Mouse (Mus musculus): ENCODE measurements around the gene Il25. TPM values are rescaled to one million over a fixed set of nuclear protein-coding genes. Genes with fewer than 3 reads are reported as not detected.
"Not testable (repeated sequence)": the region's sequence is repeated elsewhere in the genome, so short reads cannot be mapped to it uniquely, and the experiment has no call there.

Gene Il25
- total RNA-seq, 2 experiments from 2014 or later: not detected

GRCm38 (mm10) chr14:54945975-54946704 lies 13.6 kb downstream of the Il25 start:
- TF ChIP-seq CTCF (IDR thresholded peaks at IDR 0.05): no peak
- no peak for DNase-seq
- H3K4me3 ChIP-seq: no peak overlapping the region
- intact Hi-C loops (cut with DNase I): no loop called here
- H3K27ac ChIP-seq: no peak overlapping the region

DNA sequence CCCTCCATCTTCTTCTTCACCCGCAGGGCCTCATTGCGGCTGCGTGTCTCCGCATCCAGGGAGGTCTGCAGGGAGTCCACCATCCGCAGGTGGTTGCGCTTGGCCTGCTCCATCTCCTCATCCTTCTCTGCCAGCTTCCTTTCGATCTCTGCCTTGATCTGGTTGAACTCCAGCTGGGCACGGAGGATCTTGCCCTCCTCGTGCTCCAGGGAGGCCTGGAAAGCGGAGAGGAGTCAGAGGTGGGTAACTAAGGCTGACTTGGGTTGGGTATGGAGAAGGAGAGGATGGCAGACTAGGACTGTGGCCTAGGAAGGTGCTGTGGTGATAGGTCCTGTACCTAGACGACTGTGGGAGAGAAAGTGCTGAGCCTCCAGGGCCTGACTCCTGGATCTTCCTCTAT lies 14.5 kb downstream of the Il25 start:
- intact Hi-C loops (cut with DNase I); H3K4me3 ChIP-seq; H3K27ac ChIP-seq; DNase-seq: not testable (repeated sequence)

DNA sequence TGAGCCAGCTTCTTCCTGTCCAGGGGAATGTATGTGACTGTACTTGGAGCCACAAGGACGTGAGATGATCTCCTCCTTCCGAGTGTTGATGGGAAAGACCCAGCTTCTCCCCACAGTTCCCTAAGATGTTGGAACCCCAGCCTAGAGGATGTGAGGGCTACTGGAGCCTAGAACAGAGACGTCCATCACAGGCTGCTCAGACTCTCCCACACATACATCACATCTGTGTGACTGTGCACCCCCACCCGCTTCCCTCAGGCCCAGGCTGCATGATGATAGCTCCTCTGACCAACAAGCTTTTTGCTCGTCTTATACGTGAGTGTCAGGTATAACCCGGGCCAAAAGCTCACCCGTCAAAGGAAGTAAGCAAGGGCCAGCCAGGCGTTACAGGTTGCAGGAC lies 16.3 kb downstream of the Il25 start:
- intact Hi-C loops (cut with DNase I): no loop called here
- DNase-seq: no peak
- Histone ChIP-seq H3K27ac (no peak overlapping the region), H3K4me3 (no peak overlapping the region)
- no peak for TF ChIP-seq CTCF (IDR thresholded peaks at IDR 0.05)

DNA sequence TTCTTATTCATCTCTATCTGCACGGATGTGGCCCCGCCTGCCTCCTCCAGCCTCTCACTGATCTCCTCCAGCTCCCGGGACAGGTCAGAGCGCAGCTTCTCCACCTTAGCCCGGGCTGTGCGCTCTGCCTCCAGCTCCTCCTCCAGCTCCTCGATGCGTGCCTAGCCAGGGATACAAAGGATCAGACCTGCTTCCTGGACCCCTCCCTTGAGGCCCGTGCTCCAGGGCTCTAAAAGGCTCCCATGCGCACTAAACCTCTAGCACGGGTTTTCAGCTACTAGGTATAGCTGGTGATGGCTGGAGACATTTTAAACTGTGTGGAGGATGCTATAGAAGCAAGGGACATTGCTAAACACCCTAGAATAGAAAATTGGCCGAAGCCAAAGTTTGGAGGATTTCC lies 18.0 kb downstream of the Il25 start:
- Histone ChIP-seq H3K27ac (no peak overlapping the region), H3K4me3 (no peak overlapping the region)
- DNase-seq: no peak
- intact Hi-C loops (cut with DNase I): no loop called here
- no peak for TF ChIP-seq CTCF (IDR thresholded peaks at IDR 0.05)

DNA sequence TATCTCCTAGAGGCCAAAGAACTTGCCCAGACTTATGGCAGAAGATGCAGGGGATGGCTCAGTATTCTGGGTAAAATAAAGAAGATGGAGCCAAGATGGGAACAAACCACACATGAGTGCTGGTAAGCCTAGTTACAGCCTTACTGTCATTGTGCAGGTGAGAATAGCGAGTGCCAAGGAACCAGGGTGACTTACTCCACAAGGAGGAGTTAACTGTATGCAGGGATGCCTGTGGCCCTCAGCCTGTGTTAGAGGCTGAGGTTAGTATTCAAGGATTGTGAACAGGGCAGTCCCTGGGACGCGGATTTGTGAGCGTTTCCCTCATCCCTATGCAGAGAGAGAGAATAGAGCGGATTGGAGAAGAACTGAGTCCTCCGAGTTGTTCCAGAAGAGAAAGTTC lies 19.1 kb downstream of the Il25 start:
- intact Hi-C loops (cut with DNase I): no loop called here
- Histone ChIP-seq H3K4me3 (no peak overlapping the region), H3K27ac (no peak overlapping the region)
- TF ChIP-seq CTCF (IDR thresholded peaks at IDR 0.05): no peak
- no peak for DNase-seq

- TF ChIP-seq CTCF (IDR thresholded peaks at IDR 0.05): no peak
- Histone ChIP-seq H3K4me3 (no peak overlapping the region), H3K27ac (no peak overlapping the region)
- intact Hi-C loops (cut with DNase I): no loop called here
- no peak for DNase-seq
These were observed 21.2 kb downstream of the Il25 start for GRCm38 (mm10) chr14:54953664-54954206.

DNA sequence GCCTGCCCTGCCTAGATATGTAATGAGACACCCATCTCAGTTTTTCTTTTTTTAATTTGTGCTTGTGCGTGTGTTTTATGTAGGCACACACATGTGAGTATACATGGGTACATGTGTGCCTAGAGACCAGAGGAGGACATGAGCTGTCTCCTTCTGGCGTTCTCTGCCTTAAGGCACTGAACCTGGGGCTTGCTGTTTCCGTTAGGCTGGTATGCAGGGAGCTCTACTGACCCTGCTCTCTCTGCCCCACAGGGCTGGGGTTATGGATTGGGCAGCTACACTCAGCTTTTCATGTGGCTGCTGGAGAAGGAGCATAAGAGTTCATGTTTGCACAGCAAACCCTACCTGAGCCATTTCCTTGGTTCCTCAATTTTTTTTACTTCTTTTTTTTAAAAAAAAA lies 22.0 kb downstream of the Il25 start:
- no peak for DNase-seq
- Histone ChIP-seq H3K27ac (no peak overlapping the region), H3K4me3 (no peak overlapping the region)
- TF ChIP-seq CTCF (IDR thresholded peaks at IDR 0.05): no peak
- intact Hi-C loops (cut with DNase I): no loop called here

GRCm38 (mm10) chr14:54955481-54955880 lies 23.0 kb downstream of the Il25 start:
- H3K4me3 ChIP-seq: no peak overlapping the region
- TF ChIP-seq CTCF (IDR thresholded peaks at IDR 0.05): no peak
- intact Hi-C loops (cut with DNase I): loop anchor here (5.0 kb wide), 1 partner anchor 47 kb away; no protein-coding TSS in a partner anchor
- no peak overlapping the region for H3K27ac ChIP-seq
- no peak for DNase-seq

DNA sequence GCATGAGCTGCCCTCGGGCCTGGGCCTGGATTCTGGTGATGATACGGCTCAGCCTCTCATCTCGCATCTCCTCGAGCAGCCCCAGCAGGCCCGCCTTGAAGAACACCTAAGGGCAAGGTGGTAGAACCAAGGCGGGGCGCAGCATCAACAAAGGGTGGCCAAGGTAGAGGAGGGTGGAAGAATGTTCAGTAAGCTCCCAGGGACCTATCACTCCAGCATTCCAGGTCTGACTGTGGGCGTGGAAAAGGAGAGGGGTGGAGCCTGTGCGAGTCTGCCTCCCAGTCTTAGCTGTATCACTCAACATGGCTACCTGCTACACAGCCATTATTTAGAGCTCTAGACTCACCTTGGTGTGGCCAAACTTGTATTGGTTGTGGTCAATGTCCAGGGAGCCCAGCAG lies 24.0 kb downstream of the Il25 start:
- Histone ChIP-seq H3K27ac (no peak overlapping the region), H3K4me3 (no peak overlapping the region)
- TF ChIP-seq CTCF (IDR thresholded peaks at IDR 0.05): no peak
- no peak for DNase-seq
- intact Hi-C loops (cut with DNase I): loop anchor here (5.0 kb wide), 1 partner anchor 46 kb away; no protein-coding TSS in a partner anchor

- DNase-seq: no peak
- TF ChIP-seq CTCF (IDR thresholded peaks at IDR 0.05): no peak
- no peak overlapping the region for H3K4me3 ChIP-seq
- intact Hi-C loops (cut with DNase I): loop anchor here (5.0 kb wide), 1 partner anchor 44 kb away; no protein-coding TSS in a partner anchor
- H3K27ac ChIP-seq: no peak overlapping the region
These were observed 26.0 kb downstream of the Il25 start for GRCm38 (mm10) chr14:54958503-54958902.

DNA sequence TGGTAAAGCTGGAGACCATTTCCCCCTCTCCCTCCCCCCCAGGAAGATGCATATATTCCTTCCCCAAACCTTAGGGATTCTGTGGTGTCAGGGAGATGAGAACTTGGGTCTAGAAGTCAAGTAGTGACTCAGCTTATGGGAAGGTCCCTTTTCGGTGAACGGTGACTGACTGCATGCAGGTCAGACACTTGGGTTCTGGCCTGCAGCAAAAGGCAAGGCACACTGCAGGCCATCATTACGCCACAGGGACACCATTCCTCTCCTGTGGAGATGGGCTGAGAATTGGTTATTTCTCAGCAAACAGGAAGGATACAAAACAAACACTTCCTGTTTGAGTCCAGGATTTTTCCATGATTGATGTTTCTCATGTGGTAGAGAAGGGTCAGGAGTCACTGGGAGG lies 26.7 kb downstream of the Il25 start:
- no peak for DNase-seq
- H3K27ac ChIP-seq: no peak overlapping the region
- no peak for TF ChIP-seq CTCF (IDR thresholded peaks at IDR 0.05)
- H3K4me3 ChIP-seq: no peak overlapping the region
- intact Hi-C loops (cut with DNase I): loop anchor here (5.0 kb wide), 1 partner anchor 43 kb away; no protein-coding TSS in a partner anchor

DNA sequence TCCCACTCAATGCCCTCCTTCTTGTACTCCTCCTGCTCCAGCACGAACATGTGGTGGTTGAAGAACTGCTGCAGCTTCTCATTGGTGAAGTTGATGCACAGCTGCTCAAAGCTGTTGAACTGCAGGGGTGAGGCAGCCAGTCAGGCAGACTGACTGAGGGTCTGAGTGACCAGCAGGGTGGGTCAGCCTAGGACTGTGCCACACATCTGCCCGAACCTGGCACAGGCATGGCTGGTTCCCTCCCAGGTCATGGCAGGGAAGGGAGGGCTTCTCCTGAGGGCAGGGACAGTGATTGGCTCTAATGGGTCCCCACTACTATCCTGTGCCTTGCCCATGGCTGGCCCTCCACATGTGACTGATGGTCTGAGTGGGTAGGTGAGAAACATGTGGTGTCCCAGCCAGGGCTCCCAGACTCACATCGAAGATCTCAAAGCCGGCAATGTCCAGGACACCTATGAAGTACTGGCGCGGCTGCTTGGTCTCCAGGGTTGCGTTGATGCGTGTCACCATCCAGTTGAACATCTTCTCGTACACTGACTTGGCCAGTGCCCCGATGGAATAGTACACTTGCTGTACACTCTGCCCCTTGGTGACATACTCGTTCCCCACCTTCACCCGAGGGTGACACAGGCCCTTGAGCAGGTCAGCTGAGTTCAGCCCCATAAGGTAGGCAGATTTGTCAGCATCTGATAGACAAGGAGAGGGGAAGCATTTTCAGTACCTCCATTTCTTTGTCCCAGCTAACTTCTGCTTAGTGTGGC lies 27.5 kb downstream of the Il25 start:
- not testable (repeated sequence) for DNase-seq, H3K4me3 ChIP-seq, H3K27ac ChIP-seq
- intact Hi-C loops (cut with DNase I): loop anchor here (5.0 kb wide), 1 partner anchor 42 kb away; no protein-coding TSS in a partner anchor

- DNase-seq: no peak
- no peak for TF ChIP-seq CTCF (IDR thresholded peaks at IDR 0.05)
- Histone ChIP-seq H3K4me3 (no peak overlapping the region), H3K27ac (no peak overlapping the region)
- intact Hi-C loops (cut with DNase I): no loop called here
These were observed 28.3 kb downstream of the Il25 start for GRCm38 (mm10) chr14:54960769-54961168.

Data from gastrocnemius, adult 2 months (tissue).